Mouse (Mus musculus): ENCODE measurements around the gene Ebf1.

GRCm38 (mm10) chr11:44708290-44708685, 91.2 kb downstream of the Ebf1 start:
- TF ChIP-seq CTCF (IDR thresholded peaks at IDR 0.05 in 2 of 3, conservative IDR thresholded peaks at IDR 0.05 in 1 of 3; ENCODE audit: control insufficient read depth in 1 of 3, insufficient read depth in 1 of 3, low read depth in 2 of 3, low read length in 3 of 3, poor library complexity in 1 of 3, severe bottlenecking in 1 of 3) (no peak), POLR2AphosphoS5 (IDR thresholded peaks at IDR 0.05; ENCODE audit: borderline replicate concordance, low read depth, low read length) (no peak), MAX (IDR thresholded peaks at IDR 0.05; ENCODE audit: low read length) (no peak), EP300 (IDR thresholded peaks at IDR 0.05; ENCODE audit: low read depth in 1 of 2, low read length in 2 of 2) (no peak), TAL1 (IDR thresholded peaks at IDR 0.05; ENCODE audit: low read length) (no peak), USF1 (IDR thresholded peaks at IDR 0.05; ENCODE audit: low read depth, low read length) (no peak), MYC (IDR thresholded peaks at IDR 0.05; ENCODE audit: low read depth, low read length) (no peak), MEF2A (IDR thresholded peaks at IDR 0.05; ENCODE audit: extremely low read depth, insufficient replicate concordance, low read depth, low read length, poor library complexity, severe bottlenecking) (no peak)

Measured in MEL (cell line).